Mouse (Mus musculus): ENCODE measurements around the gene Tiam1. TPM values are rescaled to one million over a fixed set of nuclear protein-coding genes. Genes with fewer than 3 reads are reported as not detected.
A peak's percentile ranks its signal among the peaks of the same experiment; 100 is the strongest.

Tiam1 gene
- polyA plus RNA-seq, 1 experiment from 2014 or later, result 24.1 TPM

DNA sequence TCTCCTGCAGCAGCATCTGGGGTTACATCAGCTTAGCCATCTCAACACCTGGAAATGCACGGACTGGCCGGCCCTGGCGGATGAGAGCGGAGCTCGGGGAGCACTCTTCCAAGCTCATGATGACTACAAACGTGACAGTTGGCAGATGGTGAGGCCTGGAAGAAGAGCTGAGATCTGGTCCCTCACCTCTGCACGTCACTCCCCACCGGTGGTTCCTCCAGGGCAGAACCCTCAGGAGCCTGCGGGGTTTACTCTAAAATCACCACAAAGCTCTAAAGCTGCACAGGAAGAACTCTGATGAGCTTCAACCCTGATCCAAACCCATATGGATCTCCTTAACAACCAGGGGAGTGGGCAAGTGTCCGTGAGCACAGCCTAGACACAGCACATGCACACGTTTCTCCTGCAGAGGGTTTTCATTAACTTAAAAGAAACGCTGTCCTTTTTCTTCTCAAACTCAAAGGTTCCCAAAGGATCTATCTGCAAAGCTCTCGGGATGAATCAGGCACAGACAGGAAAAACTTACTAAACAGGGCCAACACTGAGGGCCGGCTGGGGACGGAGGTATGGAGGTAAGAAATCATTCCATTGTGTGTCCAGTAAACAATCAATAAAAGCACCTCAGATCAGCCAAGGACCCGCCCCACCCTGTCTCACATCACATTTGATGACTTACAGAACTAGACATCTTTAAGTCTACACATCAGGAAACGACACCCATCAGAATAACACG, 120.5 kb downstream of the Tiam1 start:
- H3K27ac ChIP-seq (ENCODE audit: low read length), result no peak overlapping the region
- no peak overlapping the region for H3K9ac ChIP-seq (ENCODE audit: low read length)
- H3K36me3 ChIP-seq (ENCODE audit: control insufficient read depth, insufficient read depth, low read length), result no peaks in the 10 kb centered on the region
- H3K4me3 ChIP-seq (replicated peaks; ENCODE audit: low read length), result no peak overlapping the region
- no peaks in the 10 kb centered on the region for H3K27me3 ChIP-seq (ENCODE audit: control insufficient read depth, insufficient read depth, low read length)
- no peak for ATAC-seq (ENCODE audit: insufficient read depth, low FRiP score)
- 0 out of 2 replicates have a peak, but pooled peaks cover 3% of the 10 kb centered on the region for H3K4me1 ChIP-seq (ENCODE audit: control insufficient read depth, insufficient read depth, low read length)
- no peaks in the 10 kb centered on the region for H3K9me3 ChIP-seq (replicated peaks; ENCODE audit: control insufficient read depth, low read length)
- WGBS, result 70% methylated on average over 18 of the region's 18 CpGs
- no peak overlapping the region for H3K4me2 ChIP-seq (ENCODE audit: low read depth, low read length)

DNA sequence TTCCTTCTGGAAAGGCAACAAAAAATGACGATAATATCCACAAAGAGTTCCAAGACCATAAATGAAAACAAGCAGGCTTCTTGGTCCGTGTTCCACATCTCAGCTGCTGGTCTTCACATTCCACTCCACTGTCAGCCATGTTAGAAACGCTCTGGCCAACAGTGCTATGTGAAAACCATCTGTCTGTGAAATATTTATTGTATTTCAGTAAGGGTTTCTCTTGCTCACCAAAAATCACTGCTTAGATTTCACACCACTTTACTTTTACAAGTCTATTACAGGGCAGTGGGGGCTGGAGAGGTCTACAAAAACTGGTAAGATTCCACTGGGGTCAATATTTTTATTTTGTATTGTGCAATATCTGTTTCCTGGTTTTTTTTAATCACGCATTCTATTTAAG, 127.5 kb downstream of the Tiam1 start:
- Histone ChIP-seq H3K36me3 (ENCODE audit: control insufficient read depth, insufficient read depth, low read length) (no peaks in the 10 kb centered on the region), H3K4me2 (ENCODE audit: low read depth, low read length) (no peak overlapping the region), H3K27ac (ENCODE audit: low read length) (no peak overlapping the region), H3K9me3 (replicated peaks; ENCODE audit: control insufficient read depth, low read length) (no peaks in the 10 kb centered on the region), H3K27me3 (ENCODE audit: control insufficient read depth, insufficient read depth, low read length) (no peaks in the 10 kb centered on the region), H3K4me3 (replicated peaks; ENCODE audit: low read length) (no peak overlapping the region), H3K4me1 (ENCODE audit: control insufficient read depth, insufficient read depth, low read length) (peaks cover 31% of the 10 kb centered on the region; the same call in 1 of the 2 replicates), H3K9ac (ENCODE audit: low read length) (no peak overlapping the region)
- 37% methylated on average over 4 of the region's 4 CpGs for WGBS
- ATAC-seq (ENCODE audit: insufficient read depth, low FRiP score), result no peak

DNA sequence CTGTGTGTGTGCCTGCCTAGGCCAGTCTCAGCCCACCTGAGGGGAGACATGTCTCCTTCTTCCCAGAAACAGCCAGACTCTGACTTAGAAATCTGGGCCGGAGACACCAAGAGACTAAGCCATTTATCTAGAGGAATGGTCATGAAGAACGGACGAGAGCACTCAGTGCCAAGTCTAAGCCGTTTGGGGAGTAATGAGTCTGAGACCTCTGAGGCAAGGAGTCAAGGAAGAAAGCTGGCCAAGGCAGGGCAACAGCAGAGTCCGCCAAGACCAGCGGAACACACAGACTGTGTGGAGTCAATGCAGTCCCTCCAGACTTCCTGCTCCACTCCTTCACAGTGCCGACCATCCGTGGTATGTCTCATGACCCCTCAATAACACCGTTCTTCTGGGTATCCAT, 129.0 kb downstream of the Tiam1 start:
- Histone ChIP-seq H3K9me3 (replicated peaks; ENCODE audit: control insufficient read depth, low read length) (no peaks in the 10 kb centered on the region), H3K36me3 (ENCODE audit: control insufficient read depth, insufficient read depth, low read length) (no peaks in the 10 kb centered on the region), H3K27me3 (ENCODE audit: control insufficient read depth, insufficient read depth, low read length) (no peaks in the 10 kb centered on the region), H3K4me1 (ENCODE audit: control insufficient read depth, insufficient read depth, low read length) (peaks cover 31% of the 10 kb centered on the region; the same call in 1 of the 2 replicates), H3K4me3 (replicated peaks; ENCODE audit: low read length) (no peak overlapping the region), H3K4me2 (ENCODE audit: low read depth, low read length) (no peak overlapping the region), H3K9ac (ENCODE audit: low read length) (no peak overlapping the region), H3K27ac (ENCODE audit: low read length) (no peak overlapping the region)
- WGBS, result 69% methylated on average over 9 of the region's 9 CpGs
- ATAC-seq (ENCODE audit: insufficient read depth, low FRiP score), result no peak

DNA sequence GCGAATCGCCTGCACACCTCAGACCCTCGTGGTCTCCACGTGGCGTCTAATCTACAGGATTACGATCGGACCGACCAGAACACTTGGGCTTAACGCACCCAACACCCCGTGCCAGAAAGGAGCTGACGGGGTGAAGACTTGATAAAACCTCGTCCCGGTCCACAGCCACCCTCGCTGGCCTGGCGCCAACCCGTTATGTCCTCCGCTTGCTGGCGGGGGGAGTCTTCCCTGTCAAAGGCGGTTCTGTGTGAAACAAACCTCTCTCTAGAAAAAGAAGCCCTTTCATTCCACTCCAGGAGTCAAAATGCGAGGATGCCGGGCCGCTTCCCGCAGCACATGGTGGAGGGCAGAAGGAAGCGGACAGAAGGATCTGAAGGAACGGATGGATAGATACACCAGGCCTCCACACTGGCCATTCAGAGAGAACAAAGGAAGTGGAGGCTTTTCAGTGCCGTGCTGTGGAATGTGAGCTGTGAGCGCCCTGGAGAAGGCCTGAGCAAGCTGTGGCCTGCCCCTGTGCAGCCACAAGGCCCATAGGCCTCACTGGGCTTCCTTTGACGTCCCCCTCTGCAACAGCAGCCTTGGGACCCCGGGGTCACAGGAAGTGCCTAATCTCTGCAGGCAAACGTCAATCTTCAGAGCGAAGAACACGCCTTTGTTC, 131.9 kb downstream of the Tiam1 start:
- Histone ChIP-seq H3K27me3 (ENCODE audit: control insufficient read depth, insufficient read depth, low read length) (no peaks in the 10 kb centered on the region), H3K4me3 (replicated peaks; ENCODE audit: low read length) (no peak overlapping the region), H3K4me2 (ENCODE audit: low read depth, low read length) (no peak overlapping the region), H3K27ac (ENCODE audit: low read length) (no peak overlapping the region), H3K9ac (ENCODE audit: low read length) (no peak overlapping the region), H3K36me3 (ENCODE audit: control insufficient read depth, insufficient read depth, low read length) (no peaks in the 10 kb centered on the region), H3K9me3 (replicated peaks; ENCODE audit: control insufficient read depth, low read length) (no peaks in the 10 kb centered on the region), H3K4me1 (ENCODE audit: control insufficient read depth, insufficient read depth, low read length) (peaks cover 28% of the 10 kb centered on the region; the same call in 1 of the 2 replicates)
- peak; percentile 23; the same call in 1 of the 2 replicates for ATAC-seq (ENCODE audit: insufficient read depth, low FRiP score)
- 73% methylated on average over 32 of the region's 32 CpGs for WGBS

DNA sequence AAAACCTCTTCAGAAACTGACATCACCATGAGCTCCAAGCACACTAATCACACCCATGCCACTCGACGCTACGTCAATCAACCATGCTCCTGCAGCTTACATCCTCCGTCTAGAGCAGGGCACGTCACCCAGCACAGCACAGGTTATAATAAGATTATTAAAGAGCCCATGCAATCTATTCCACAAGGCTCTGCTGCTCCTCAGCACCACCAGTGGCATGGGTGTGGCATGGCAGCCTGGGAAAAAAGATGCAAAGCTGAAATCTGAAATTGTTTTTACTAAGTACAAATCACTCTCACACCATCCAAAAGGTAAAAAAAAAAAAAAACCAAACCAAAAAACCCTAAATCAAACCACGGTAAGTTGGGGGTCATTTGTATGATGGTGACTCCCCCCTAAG, 135.1 kb downstream of the Tiam1 start:
- Histone ChIP-seq H3K4me3 (replicated peaks; ENCODE audit: low read length) (no peak overlapping the region), H3K4me1 (ENCODE audit: control insufficient read depth, insufficient read depth, low read length) (0 out of 2 replicates have a peak, but pooled peaks cover 3% of the 10 kb centered on the region), H3K27me3 (ENCODE audit: control insufficient read depth, insufficient read depth, low read length) (no peaks in the 10 kb centered on the region), H3K36me3 (ENCODE audit: control insufficient read depth, insufficient read depth, low read length) (no peaks in the 10 kb centered on the region), H3K4me2 (ENCODE audit: low read depth, low read length) (no peak overlapping the region), H3K9me3 (replicated peaks; ENCODE audit: control insufficient read depth, low read length) (no peaks in the 10 kb centered on the region), H3K27ac (ENCODE audit: low read length) (no peak overlapping the region), H3K9ac (ENCODE audit: low read length) (no peak overlapping the region)
- 85% methylated on average over 6 of the region's 6 CpGs for WGBS
- ATAC-seq (ENCODE audit: insufficient read depth, low FRiP score), result no peak

DNA sequence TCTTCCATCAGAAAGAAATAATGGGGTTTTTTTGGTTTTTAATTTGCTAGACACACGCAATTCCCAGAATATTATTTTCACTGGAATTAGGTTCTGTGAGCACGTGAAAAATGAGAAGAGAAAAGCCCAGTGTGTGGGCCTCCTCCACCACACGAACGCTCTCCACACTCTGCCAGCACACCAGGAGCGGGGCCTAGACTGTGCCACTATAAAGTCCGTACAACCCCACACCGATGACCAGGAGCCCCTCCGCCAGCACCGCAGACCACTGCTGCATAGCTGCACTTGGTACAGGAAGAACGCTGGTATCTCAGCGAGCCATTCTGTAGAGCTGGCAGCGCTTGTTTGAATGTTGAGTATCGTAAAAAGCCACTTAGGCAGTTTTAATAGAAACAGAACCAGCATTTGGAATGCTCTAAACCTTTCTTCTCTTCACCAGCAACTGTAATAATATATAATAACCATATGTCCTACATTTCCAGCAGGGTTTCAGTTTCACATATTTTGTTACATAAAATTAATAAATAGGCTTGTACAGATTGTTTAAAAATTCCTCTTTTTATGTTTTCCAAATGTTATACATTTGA, 136.1 kb downstream of the Tiam1 start:
- Histone ChIP-seq H3K27ac (ENCODE audit: low read length) (peak overlapping the region; percentile 29; the same call in 1 of the 2 replicates), H3K27me3 (ENCODE audit: control insufficient read depth, insufficient read depth, low read length) (no peaks in the 10 kb centered on the region), H3K4me3 (replicated peaks; ENCODE audit: low read length) (no peak overlapping the region), H3K9me3 (replicated peaks; ENCODE audit: control insufficient read depth, low read length) (no peaks in the 10 kb centered on the region), H3K4me1 (ENCODE audit: control insufficient read depth, insufficient read depth, low read length) (no peaks in the 10 kb centered on the region), H3K9ac (ENCODE audit: low read length) (no peak overlapping the region), H3K4me2 (ENCODE audit: low read depth, low read length) (no peak overlapping the region), H3K36me3 (ENCODE audit: control insufficient read depth, insufficient read depth, low read length) (no peaks in the 10 kb centered on the region)
- ATAC-seq (ENCODE audit: insufficient read depth, low FRiP score), result no peak
- 68% methylated on average over 13 of the region's 13 CpGs for WGBS

DNA sequence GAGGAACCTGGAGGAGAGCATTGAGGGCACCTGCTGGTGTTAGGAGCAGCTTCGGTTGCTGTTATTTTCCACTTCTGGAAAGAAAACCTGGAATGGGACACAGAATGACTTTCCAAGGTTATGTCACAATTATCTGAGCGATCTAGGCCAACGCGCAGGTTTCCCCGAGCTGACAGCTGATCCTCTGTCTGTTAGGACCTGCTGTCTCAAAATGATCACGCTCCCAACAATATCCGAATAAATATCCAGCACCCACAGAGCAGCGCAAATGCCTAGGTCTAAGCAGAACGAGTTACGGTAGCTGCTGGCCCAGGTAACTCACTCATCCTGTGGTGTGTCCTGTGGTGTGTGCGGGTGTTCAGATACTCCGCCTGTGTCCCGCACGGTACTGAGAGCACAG, 140.0 kb downstream of the Tiam1 start:
- no peak overlapping the region for H3K4me2 ChIP-seq (ENCODE audit: low read depth, low read length)
- no peak for ATAC-seq (ENCODE audit: insufficient read depth, low FRiP score)
- H3K4me1 ChIP-seq (ENCODE audit: control insufficient read depth, insufficient read depth, low read length), result no peaks in the 10 kb centered on the region
- no peak overlapping the region for H3K9ac ChIP-seq (ENCODE audit: low read length)
- H3K4me3 ChIP-seq (replicated peaks; ENCODE audit: low read length), result no peak overlapping the region
- no peaks in the 10 kb centered on the region for H3K9me3 ChIP-seq (replicated peaks; ENCODE audit: control insufficient read depth, low read length)
- H3K27me3 ChIP-seq (ENCODE audit: control insufficient read depth, insufficient read depth, low read length), result no peaks in the 10 kb centered on the region
- H3K36me3 ChIP-seq (ENCODE audit: control insufficient read depth, insufficient read depth, low read length), result no peaks in the 10 kb centered on the region; the same call in 1 of the 2 replicates
- 93% methylated on average over 14 of the region's 14 CpGs for WGBS
- H3K27ac ChIP-seq (ENCODE audit: low read length), result no peak overlapping the region

DNA sequence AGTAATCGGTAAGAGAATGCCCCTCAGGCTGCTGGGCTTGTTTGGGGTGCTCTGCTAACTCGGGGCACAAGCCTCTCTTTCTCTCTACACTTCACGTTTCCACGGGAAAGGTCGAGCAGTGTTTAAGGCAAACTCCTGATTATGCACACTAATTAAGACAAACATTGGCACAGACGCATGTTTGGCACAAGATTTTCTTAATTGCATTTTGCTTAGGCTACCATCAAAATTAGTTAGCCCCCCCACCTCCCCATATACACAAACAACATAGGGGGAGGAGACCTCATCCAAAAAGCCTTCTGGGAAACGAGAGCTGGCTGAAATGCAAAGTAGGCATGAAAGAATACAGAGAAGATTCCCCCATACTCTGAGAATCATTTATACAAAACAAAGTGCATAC, 148.4 kb downstream of the Tiam1 start:
- Histone ChIP-seq H3K4me1 (ENCODE audit: control insufficient read depth, insufficient read depth, low read length) (peaks cover 13% of the 10 kb centered on the region), H3K4me2 (ENCODE audit: low read depth, low read length) (no peak overlapping the region), H3K4me3 (replicated peaks; ENCODE audit: low read length) (no peak overlapping the region), H3K9me3 (replicated peaks; ENCODE audit: control insufficient read depth, low read length) (0 out of 2 replicates have a peak, but pooled peaks cover 4% of the 10 kb centered on the region), H3K9ac (ENCODE audit: low read length) (no peak overlapping the region), H3K27me3 (ENCODE audit: control insufficient read depth, insufficient read depth, low read length) (no peaks in the 10 kb centered on the region), H3K27ac (ENCODE audit: low read length) (no peak overlapping the region), H3K36me3 (ENCODE audit: control insufficient read depth, insufficient read depth, low read length) (no peaks in the 10 kb centered on the region; the same call in 1 of the 2 replicates)
- WGBS, result 80% methylated on average over 7 of the region's 7 CpGs
- ATAC-seq (ENCODE audit: insufficient read depth, low FRiP score), result no peak

Measured in stomach, embryonic 16.5 days (tissue).